ENCODE assay signal across 8 mouse cellular contexts in the genomic region with DNA sequence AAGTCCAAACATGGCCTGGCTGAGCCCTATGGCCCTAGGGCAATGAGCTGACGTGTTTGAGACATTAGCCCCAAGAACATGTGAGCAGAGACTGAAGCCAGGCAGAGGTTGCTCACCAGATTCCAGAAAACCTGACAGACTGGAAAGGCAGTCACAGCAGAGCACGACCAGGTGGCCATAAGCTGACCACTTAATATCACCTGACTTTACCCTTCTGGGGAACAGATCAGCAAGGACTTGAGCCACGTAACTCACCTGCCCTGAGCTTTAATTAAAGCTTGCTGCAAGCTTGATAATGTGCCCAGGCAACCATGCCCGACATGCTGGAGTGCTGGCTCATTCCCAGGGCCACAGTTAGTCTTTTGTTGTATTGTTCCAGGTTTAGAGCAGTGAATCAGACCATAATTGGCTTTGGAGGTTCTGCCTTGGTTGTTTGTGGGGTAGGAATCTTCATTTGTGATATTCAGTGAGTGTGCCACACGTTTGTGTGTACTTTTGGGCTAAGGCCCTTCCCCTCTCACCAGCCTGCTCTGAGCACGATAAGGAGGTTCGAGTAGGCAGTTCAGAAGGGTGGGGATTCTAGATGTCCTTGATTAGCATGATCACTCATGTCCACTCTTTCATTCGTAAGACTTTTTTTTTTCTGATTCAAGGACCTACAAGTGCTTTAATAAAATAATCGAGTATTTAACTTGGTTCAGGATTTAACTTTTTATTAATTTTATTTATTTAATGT. TPM values are rescaled to one million over a fixed set of nuclear protein-coding genes. Genes with fewer than 3 reads are reported as not detected.
A peak's percentile ranks its signal among the peaks of the same experiment; 100 is the strongest.
DNase-seq lines count a peak whose midpoint lies in the region; ATAC-seq and TF ChIP-seq lines count a peak whose summit lies in the region.
"Had no signal": no experiment of that assay in that cellular context is flagged by ENCODE, and none has a peak within 500 bp of the region (broad histone marks: within the 10 kb centered on the region; RNA-seq: fewer than 3 reads in every experiment).

No protein-coding gene starts in this region.

- no peaks in the 10 kb centered on the region for H3K9me3 ChIP-seq in G1E (replicated peaks)
- H3K9me3 ChIP-seq in embryonic facial prominence, embryonic 11.5 days (replicated peaks; ENCODE audit: control insufficient read depth, low read length), result no peaks in the 10 kb centered on the region
- no peaks in the 10 kb centered on the region for H3K9me3 ChIP-seq in limb, embryonic 12.5 days
- H3K9me3 ChIP-seq: midbrain, embryonic 12.5 days had no signal

- no peaks in the 10 kb centered on the region for H3K27me3 ChIP-seq in G1E (ENCODE audit: insufficient read depth, low read length)
- no peaks in the 10 kb centered on the region for H3K27me3 ChIP-seq in embryonic facial prominence, embryonic 11.5 days (ENCODE audit: control insufficient read depth, insufficient read depth, low read length)
- H3K27me3 ChIP-seq in limb, embryonic 12.5 days, result no peaks in the 10 kb centered on the region
- H3K27me3 ChIP-seq: midbrain, embryonic 12.5 days had no signal

- 0 out of 2 replicates have a peak, but pooled peaks have one; percentile 9 for ATAC-seq in G1E (ENCODE audit: extremely low read depth, insufficient number of reproducible peaks, low FRiP score, poor library complexity, severe bottlenecking)
- no peak for ATAC-seq in embryonic facial prominence, embryonic 11.5 days (replicated peaks; ENCODE audit: insufficient number of reproducible peaks, low FRiP score, low TSS enrichment, low read depth)
- no peak for ATAC-seq in limb, embryonic 12.5 days (ENCODE audit: insufficient number of reproducible peaks, insufficient read depth, low FRiP score, low TSS enrichment, low read depth)
- ATAC-seq in inflammation-experienced regulatory T-cells, adult 6 months, result no peak
- no peak for ATAC-seq in monocyte, adult 5-6 weeks (replicated peaks; ENCODE audit: insufficient number of reproducible peaks, low FRiP score, low TSS enrichment, poor library complexity, severe bottlenecking)

- no peak for DNase-seq in G1E (ENCODE audit: low spot score)
- DNase-seq in Muller cell, postnatal 12 days (ENCODE audit: inconsistent ontology term), result peak; percentile 72
- DNase-seq in embryonic facial prominence, embryonic 11.5 days (ENCODE audit: low spot score), result peak; percentile 52
- DNase-seq in right cerebral cortex, postnatal 14 days, result no peak

- H3K36me3 ChIP-seq in G1E (replicated peaks), result no peaks in the 10 kb centered on the region
- H3K36me3 ChIP-seq in embryonic facial prominence, embryonic 11.5 days (replicated peaks; ENCODE audit: control insufficient read depth, insufficient read depth, low read depth, low read length), result no peaks in the 10 kb centered on the region
- H3K36me3 ChIP-seq in limb, embryonic 12.5 days, result no peaks in the 10 kb centered on the region
- H3K36me3 ChIP-seq: midbrain, embryonic 12.5 days had no signal

- peaks cover 7% of the 10 kb centered on the region; the same call in 1 of the 2 replicates for H3K4me1 ChIP-seq in G1E (ENCODE audit: insufficient read depth, low read depth, low read length)
- H3K4me1 ChIP-seq in embryonic facial prominence, embryonic 11.5 days (ENCODE audit: control insufficient read depth, insufficient read depth, low read length), result no peaks in the 10 kb centered on the region
- H3K4me1 ChIP-seq in limb, embryonic 12.5 days (replicated peaks), result peaks cover 7% of the 10 kb centered on the region
- H3K4me1 ChIP-seq: midbrain, embryonic 12.5 days had no signal

- H3K4me2 ChIP-seq in embryonic facial prominence, embryonic 11.5 days (ENCODE audit: low read depth, low read length), result no peak overlapping the region
- no peak overlapping the region for H3K4me2 ChIP-seq in limb, embryonic 12.5 days
- H3K4me2 ChIP-seq: midbrain, embryonic 12.5 days had no signal

- TF ChIP-seq CTCF in G1E (IDR thresholded peaks at IDR 0.05; ENCODE audit: low read depth, low read length), result no peak

- WGBS in embryonic facial prominence, embryonic 11.5 days, result 57% methylated on average over 9 of the region's 9 CpGs
- WGBS in limb, embryonic 12.5 days, result 69% methylated on average over 9 of the region's 9 CpGs

- no peak overlapping the region for H3K9ac ChIP-seq in embryonic facial prominence, embryonic 11.5 days (replicated peaks; ENCODE audit: low read length)
- H3K9ac ChIP-seq in limb, embryonic 12.5 days (replicated peaks), result no peak overlapping the region
- H3K9ac ChIP-seq: midbrain, embryonic 12.5 days had no signal

- no peak overlapping the region for H3K27ac ChIP-seq in embryonic facial prominence, embryonic 11.5 days (replicated peaks; ENCODE audit: low read depth, low read length)
- H3K27ac ChIP-seq in limb, embryonic 12.5 days, result 0 out of 2 replicates have a peak overlapping the region, but pooled peaks have one; percentile 47
- H3K27ac ChIP-seq: midbrain, embryonic 12.5 days had no signal

- H3K4me3 ChIP-seq in G1E (ENCODE audit: low read depth, low read length), result no peak overlapping the region
- no peak overlapping the region for H3K4me3 ChIP-seq in embryonic facial prominence, embryonic 11.5 days (ENCODE audit: low read depth, low read length)
- H3K4me3 ChIP-seq in limb, embryonic 12.5 days (replicated peaks), result no peak overlapping the region
- H3K4me3 ChIP-seq: midbrain, embryonic 12.5 days had no signal

RNA-seq across cellular contexts. Expression of gene Nabp1, which starts 52.1 kb away (rescaled TPM):
- total RNA-seq in G1E (2014; fragmentation: Nextera tagmentation) (75.8 and 77.3 TPM in 2 replicates), G1E (2017) (188 and 214 TPM in 2 replicates)
- polyA plus RNA-seq in G1E (2012), result 6.9 and 7.8 TPM in 2 replicates
- polyA plus RNA-seq in embryonic facial prominence, embryonic 11.5 days (2014; fragmentation: Nextera tagmentation; extraction: Ambion mirVana), result 7.9 and 8.0 TPM in 2 replicates
- polyA plus RNA-seq in limb, embryonic 12.5 days (2016; fragmentation: Nextera tagmentation; extraction: Ambion mirVana), result 5.1 and 6.0 TPM in 2 replicates
- 10 to 100 TPM; 32.7 to 58.5 (median 36.0) TPM for polyA plus RNA-seq in inflammation-experienced regulatory T-cells, adult 6 months (2017; shearing (Covaris generic))
- total RNA-seq in monocyte, adult 5-6 weeks (2017), result 671 to 1,088 TPM (median 852 TPM) in 3 replicates

Comparison
In these comparisons a context has a peak if more than half of its experiments do, and no peak if none do; other contexts are left out.
1. DNase-seq: peak in Muller cell, postnatal 12 days (single experiment) and embryonic facial prominence, embryonic 11.5 days (single experiment); none in G1E (single experiment) and right cerebral cortex, postnatal 14 days (single experiment).